Mouse (Mus musculus) adipocyte (in vitro differentiated cells): ENCODE measurements around the gene Thsd7b.
"Not testable (repeated sequence)": the region's sequence is repeated elsewhere in the genome, so short reads cannot be mapped to it uniquely, and the experiment has no call there.

ENCODE experiments used
- DNase-seq: peaks from one replicate; pipeline ENCODE4 v3.0.0-alpha.2; 2016; ENCODE audit warnings: low spot score

The Thsd7b gene

DNA sequence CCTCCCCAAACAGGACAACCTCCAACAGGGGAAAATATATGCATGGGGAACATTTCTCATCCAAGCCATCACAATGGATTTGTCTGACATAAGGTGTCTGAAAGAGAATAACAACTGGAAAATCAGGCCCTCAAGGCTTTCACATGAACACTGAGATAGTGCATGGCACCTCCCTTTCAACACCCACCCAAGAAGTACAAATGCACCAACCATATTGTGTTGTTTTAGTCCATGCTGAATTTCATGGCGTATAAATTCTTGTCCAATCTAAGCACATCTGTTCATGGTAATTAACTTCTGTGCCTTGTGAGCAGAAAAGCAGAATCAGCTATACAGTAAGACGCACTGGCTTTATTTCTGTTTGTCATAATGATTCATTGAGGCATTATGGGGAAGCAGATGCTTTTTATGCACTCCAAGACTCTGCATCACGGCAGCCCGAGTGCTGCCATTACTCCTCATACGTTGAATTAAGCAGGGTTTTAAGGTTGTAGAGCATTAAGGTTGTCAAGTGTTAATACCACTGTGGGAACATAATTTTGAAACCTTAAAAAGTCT is 577.0 kb downstream of the Thsd7b start:
- no peak for DNase-seq

DNA sequence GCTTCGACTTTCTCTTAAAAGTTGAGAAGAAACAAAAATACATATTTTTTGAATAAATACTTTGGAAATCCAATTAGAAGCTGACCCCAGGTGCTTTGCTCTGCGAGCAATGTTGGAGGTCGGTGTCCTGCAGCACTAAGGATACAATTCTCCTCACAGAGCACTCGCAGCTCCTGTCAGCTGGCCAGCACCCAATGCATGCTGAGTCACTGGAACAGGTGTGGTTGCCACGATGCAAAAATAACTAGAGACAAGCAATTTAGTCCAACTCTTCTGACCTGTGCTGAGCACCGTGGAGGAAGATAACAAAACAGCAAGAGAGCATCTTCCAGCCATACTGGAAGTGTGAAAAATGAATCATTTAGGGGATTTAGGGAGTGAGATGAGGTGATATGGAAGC is 594.6 kb downstream of the Thsd7b start:
- no peak for DNase-seq

DNA sequence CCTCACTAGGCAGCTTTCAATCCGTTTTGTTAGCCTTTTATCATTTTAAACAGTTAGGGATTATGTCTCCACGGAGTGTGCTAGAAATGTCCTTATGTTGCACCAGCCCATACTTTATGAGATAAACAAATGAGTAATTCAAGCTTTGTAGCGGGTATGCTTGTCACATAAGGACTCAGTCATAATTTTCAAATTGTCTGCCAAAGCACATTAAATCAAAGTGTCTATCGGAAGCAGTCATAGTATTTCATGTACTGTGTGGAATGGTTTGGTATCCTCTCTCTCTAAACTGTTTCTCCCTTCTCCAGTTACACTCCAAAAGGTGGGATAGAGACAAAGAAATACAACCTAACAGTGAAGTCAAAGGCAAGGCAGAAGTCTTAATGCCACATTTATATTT is 601.3 kb downstream of the Thsd7b start:
- DNase-seq: no peak

DNA sequence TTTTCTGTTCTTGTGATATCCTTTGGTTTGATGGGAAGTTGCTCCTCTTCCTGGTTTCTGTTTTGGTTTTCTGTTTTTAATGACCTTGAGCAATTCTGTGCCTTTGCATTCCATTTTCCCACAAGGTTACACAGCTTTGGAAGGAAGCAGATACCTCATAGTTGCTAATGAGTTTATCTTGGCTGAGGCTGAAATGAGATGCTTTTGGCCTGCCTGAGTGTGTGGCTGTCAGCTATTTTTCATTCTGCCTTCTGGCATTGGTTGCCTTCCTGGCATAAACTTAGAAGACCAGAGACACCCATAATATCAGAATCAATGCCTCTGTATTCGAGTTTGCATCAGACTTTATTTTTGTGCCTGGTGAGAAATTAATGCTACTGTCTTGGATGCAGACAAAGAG is 614.8 kb downstream of the Thsd7b start:
- DNase-seq: no peak

DNA sequence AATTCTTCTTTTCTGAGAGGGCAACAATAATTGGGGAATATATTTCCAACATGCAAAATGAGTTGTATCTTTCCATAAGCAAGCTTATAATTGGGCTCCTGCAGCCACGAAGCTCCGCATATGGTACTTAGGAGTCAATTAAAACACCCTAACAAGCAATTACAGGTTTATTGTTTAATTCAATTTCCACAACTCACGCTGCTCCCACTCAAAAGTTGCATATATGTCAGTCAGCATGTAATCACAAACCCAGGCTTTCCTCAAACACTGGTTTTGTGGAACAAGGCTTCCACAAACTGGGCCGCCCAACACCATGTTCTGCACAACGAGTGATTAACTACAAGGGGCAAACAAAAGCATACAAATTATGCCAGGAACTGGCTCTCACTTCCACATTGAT is 625.0 kb downstream of the Thsd7b start:
- DNase-seq: no peak

DNA sequence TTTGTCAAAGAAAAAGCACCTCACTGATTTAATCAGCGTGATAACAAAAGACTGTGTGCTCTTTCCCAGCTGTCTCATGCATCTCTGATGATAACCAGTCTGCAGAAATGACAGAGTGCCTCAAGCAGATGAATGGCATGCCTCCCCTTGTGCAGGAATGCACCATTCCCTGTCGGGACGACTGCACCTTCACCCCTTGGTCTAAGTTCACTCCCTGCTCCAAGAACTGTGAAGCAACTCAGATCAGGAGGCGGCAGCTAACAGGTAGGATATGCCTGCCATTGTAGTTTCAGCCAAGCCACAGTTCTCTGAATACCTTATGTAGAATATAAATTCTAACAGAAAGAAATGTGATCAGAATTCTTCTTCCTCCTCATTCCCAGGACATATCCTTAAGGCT is 642.4 kb downstream of the Thsd7b start:
- DNase-seq: no peak

DNA sequence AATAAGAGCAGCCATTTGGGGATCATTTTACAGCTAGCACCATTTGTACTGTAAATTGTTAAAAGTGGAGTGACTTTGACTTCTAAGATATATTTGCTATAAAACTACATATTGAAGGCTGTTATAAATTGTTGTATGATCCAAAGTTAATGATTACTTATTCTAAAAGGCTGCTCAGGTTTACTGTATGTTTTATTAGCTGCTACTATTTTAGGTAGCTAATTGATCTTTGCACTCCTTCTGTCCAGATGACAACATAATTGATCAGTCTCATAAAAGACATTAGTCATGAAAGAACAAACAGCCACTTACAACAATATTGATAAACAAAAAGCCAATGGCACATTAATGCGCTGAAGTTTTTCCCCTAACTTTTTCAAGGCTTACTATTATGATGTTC is 644.5 kb downstream of the Thsd7b start:
- DNase-seq: no peak

DNA sequence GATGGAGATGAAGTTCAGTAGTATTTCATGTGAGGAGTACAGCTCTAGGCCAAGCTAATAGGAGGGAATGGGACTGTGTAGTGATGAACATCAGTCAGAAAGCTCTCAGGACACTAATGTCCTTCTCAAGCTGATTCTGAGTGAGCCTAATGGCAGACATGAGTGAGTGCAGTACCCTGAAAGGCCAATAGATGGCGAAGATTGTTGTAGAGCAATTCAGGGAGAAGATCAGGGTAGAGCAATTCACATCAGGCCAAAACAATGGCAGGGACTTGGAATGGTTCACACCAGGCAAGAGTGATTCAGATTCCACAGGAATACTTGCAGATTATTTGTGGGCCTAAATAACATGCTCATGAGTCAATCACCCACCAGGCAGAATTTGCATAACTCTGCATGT is 646.3 kb downstream of the Thsd7b start:
- no peak for DNase-seq

DNA sequence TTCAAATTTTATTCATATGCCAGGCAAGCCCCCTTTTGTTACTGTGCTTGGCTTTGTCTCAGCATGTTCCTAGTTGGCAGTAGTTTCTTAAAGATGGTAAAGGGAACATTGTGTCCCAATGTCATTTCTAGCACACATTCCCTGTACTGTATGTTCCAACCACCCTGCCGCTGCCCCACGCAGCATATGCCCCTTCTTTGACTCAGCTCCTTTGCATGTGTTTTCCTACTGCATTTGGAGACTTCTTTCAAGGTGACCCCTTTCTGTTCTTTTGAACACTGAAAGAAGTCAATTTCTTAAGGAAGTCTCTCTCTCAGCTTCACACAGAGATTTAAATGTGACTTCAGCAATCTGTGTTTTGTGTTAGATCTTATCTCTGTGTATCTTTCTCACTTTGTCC is 657.9 kb downstream of the Thsd7b start:
- DNase-seq: no peak

DNA sequence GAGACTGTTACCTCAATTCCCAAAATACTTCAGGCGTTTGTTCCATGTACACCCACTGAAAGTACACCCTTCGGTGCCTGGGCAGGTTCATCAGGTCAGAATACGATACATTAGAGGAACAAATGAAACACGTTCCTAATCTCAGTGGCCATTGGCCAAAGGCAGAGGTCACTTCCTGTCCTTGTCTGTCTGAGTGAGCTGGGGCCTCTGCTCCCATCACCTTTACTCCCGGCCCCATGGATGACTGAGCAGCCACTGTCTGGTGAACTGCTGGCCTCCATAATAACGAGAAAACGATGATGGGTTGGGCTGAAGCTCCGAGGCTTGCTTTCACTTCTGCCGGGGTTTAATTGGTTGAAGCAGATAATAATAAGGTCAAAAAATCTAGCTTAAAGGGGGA is 670.0 kb downstream of the Thsd7b start:
- no peak for DNase-seq

DNA sequence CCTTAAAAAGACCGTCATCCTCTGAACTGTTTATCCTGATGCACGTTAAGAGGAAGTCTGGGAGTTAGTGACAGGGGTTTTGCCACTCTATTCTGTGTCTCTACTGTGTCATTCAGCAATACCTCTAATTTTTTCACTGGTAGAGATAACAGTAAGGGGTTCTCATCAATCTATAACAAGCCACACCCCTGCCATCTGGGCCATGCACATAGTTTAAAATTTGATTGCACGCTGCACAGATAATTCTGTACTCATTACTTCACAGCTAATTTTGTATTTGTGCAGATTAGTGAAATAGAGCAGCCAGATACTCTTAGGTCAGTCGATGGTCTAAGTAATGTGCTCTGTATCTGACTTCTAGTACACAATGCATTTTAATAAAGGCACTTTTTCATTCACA is 673.9 kb downstream of the Thsd7b start:
- no peak for DNase-seq

DNA sequence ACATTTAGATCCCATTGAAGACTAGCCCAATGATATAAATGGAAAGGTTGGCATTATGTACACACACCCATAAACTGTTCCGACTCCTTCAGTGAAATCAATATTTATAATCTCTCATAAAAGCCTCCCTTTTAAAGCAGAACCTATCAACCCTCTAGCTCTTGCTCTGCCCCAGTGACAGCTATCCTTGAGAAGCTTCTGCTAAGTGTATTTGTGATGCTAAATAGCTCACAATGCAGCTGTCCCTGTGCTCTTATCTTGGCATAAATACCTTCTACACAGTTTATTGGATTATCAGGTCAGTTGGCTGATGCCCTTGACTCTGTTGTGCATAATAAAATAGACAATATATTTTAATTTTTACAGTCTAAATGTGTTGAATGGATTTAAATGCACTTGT is 682.4 kb downstream of the Thsd7b start:
- DNase-seq: no peak

DNA sequence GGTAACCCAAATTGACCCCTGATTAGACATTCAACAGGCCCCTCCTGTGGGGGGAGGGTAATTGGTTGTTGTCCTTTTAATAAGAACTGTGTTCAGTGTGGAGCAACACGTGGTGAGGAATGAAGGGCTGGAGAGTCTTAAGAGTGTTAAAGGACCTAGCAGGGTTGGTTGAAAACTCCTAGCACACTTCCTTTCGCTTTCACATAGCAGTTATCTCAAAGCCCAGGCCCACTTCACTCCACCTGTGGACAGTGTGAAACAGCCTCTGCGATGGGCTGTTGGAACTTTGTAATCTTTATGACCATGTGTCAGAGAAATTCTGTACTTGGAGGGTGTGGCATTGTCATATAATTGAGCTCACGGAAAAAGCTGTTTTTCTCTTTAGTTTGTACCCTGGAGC is 683.5 kb downstream of the Thsd7b start:
- no peak for DNase-seq

DNA sequence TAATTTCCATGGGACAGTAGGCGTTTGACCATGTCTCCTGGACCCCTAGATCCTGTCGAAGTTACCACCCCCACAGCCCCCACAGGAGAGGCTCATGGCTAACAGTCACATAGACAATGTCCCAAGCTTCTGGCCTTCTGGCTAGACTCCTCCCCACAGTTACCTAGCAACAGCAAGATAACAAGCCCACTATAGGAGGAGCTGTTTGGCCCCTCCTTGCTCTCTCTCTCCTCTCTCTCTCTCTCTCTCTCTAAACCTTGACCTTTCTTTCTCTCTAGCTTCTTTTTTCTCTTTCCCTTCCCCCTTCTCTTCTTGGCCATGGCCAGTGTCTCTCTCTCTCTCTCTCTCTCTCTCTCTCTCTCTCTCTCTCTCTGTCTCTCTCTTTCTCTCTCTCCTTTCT is 686.2 kb downstream of the Thsd7b start:
- DNase-seq: not testable (repeated sequence)

DNA sequence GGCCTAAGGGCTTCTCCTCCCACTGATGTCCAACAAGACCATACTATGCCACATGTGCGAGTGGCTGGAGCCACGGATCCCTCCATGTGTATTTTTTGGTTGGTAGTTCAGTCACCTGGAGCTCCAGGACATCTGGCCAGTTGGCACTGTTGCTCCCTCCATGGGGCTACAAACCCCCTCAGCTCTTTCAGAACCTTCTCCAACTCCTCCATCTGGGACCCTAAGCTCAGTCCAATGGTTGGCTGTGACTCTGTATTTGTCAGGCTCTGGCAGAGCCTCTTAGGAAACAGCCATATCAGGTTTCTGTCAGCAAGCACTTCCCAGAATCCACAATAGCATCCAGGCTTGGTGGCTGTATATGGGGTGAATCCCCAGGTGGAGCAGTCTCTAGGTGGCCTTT is 690.1 kb downstream of the Thsd7b start:
- no peak for DNase-seq

DNA sequence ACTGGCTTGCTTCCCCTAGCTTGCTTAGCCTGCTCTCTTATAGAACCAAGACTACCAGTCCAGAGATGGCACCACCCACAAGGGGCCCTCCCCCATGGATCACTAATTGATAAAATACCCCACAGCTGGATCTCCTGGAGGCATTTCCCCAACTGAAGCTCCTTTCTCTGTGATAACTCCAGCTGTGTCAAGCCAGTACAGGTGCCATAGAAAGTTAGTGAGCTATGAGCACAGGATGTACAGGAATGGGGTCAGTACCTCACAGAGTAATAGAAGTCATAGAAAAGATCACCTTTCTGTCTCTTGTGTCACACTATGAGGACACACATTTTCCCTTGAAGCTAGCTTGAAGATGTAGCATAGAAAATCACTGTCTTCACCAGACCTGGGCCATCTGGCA is 716.1 kb downstream of the Thsd7b start:
- not testable (repeated sequence) for DNase-seq

DNA sequence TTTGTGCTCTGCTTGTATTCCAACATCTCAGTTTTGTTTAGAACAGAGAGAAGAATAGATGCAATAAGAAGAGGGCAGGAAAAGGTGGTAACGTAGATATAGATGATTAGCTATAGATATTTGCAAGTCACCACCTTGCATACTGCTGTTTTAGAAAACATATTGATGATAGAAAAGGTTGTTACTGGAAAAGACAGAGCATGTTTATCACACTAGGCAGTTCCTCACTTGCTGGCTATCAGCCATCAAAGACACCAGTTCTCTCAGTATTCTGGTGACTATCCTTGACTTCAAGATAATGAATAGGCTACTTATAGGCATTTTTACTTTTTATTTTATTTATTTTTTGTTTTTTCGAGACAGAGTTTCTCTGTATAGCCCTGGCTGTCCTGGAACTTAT is 717.7 kb downstream of the Thsd7b start:
- DNase-seq: no peak

DNA sequence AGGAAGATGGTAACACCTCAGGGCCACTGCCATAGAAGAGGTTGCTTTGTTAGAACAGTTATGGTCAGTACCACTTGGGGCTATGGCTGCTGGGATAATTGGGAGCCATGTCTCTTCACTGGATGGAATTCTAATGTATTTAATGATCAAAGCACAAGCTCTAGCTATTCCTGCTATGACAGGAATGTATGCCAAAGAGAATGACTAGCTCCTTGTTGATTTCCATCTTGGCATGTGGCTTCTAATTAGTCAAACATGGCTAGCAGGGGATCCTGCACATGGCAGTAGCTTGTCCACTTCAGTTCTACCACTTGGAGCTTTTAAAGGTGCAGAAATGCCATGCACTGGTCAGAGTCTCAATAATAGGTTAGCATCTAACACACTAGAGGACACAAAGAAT is 781.9 kb downstream of the Thsd7b start:
- no peak for DNase-seq

DNA sequence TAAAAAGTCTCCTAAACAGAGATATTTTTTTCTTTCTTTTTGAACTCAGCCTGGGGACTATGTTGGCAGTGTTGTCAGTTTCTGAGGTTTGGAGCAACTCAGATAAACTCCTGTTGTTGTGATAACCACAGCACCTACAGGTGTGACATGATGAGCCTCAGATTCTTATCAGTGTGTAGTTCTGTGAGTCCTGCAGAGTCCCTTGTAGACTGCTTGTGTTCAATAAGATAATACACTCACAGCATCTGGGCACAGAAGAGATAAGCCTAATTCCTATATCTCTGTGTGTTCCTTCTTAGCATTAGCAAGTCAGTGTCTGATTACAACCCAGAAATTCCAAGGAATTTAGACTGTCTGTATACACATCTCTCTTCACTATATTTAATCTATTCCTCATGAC is 789.0 kb downstream of the Thsd7b start:
- DNase-seq: no peak

DNA sequence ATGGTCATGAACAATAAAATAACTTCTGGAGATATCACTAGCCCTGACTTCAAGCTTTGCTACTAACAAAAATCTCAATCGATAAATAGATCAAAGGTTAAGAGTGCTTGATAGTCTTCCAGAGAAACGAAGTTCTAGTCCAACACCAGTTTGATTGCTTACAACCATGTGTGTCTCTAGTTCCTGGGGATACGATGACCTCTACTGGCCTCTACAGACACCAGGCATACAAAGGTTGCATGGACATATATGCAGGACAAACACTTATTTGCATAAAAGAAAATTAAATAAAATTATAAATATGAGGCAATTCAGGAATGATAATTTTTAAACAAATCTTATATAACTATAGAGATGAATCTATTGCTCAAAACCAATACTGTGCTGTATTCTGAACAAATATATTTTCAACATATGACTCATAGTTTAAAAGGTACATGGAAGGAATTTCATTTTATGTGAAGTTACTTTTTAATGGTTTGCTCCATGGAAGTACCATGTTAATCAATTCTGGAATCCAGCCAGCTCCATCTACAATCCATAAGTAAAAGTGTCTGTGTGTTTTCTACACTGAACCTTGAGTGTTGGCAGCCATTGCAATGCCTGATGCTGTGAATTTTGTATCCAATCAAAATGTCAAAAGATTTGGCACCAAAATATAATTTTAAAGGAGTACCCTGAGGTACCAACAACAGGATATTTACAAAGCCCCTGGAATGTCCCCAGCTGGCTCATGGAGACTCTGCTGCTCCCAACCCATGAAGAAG is 793.3 kb downstream of the Thsd7b start:
- no peak for DNase-seq

DNA sequence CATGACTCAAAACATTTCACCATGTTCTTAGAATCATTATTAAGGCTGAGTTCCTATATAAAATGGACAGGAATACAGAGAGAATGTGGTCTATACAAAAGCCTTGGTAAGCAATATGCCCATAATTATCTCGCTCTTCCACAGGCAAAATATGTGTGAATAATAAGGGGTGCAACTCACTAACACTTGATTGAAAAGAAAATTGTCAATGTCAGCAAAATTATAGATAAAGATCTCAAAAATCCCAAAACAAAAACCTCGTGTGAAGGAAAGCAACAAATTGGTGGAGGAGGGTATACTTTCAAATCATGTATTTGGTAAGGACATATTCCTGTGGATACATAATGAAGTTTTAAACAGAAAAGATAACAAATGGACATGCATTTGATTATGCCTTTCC is 810.7 kb downstream of the Thsd7b start:
- DNase-seq: no peak

DNA sequence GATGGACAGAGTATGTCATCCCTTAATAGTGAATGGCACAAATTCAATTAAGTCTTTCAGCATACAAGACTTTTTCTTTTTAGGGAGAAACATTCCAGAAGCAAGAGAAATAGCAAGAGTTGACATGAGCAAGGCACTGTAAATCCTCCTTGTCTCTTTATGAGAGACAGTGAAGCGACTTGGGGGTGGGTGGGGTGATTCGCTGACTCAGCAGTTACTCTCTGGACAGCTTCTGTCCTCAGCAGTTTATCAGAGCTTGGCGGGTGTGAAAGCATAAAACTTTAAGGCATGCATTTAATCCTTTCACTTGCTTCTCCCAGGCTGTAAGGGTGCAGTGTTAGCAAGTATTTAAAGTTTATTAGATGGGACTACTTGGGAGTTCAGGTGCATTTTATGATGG is 812.1 kb downstream of the Thsd7b start:
- DNase-seq: no peak

DNA sequence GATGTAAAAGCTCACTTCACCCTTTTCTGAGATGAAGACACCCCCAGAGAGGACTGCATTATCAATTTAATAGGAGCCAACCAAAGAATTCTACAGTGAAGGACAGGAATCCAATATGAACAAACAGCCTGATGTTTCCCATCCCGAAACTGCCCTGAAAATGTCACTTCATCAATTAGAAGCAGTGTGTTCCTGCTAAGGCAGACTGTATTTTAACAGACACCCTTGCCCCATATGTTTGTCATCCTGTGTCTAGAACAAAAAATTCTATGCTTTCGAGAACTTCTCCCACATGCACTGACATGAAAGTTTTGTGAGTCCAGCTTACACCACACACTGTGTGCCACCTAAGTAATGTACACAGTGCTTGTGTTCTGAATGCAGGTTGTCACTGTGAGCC is 812.8 kb downstream of the Thsd7b start:
- no peak for DNase-seq

DNA sequence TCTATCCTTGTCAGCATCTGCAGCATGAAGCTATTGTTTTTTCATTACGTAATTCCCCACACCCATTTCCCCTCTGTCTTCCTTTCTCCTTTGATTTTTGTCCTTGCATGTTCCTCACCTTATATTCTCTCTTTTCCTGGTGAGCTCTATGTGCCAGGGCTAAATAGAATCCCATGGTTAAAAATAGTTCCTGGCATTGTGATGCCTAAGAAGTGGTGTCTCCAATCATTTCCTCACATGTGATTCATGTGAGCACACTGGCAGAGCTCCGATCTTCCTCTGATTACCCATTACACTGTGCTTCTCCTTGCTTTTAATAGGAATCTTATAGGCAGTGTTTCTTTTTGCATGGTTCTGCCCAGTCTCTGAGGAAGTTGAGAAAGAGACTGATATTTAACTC is 826.1 kb downstream of the Thsd7b start:
- DNase-seq: no peak
